ENCODE assay signal across 9 mouse cellular contexts in genomic region chr9:42388490-42388889, GRCm38 (mm10). TPM values are rescaled to one million over a fixed set of nuclear protein-coding genes. Genes with fewer than 3 reads are reported as not detected.
DNase-seq lines count a peak whose midpoint lies in the region; ATAC-seq and TF ChIP-seq lines count a peak whose summit lies in the region.
"Had no signal": no experiment of that assay in that cellular context is flagged by ENCODE, and none has a peak within 500 bp of the region (broad histone marks: within the 10 kb centered on the region; RNA-seq: fewer than 3 reads in every experiment).

No protein-coding gene starts in this region.

- no peaks in the 10 kb centered on the region for H3K9me3 ChIP-seq in embryonic facial prominence, embryonic 11.5 days (replicated peaks; ENCODE audit: control insufficient read depth, low read length)
- H3K9me3 ChIP-seq in embryonic facial prominence, embryonic 10.5 days = no peaks in the 10 kb centered on the region
- H3K9me3 ChIP-seq in kidney, postnatal 0 days (replicated peaks; ENCODE audit: low read length) = no peaks in the 10 kb centered on the region
- H3K9me3 ChIP-seq: midbrain, embryonic 15.5 days had no signal

- H3K27me3 ChIP-seq in embryonic facial prominence, embryonic 11.5 days (ENCODE audit: control insufficient read depth, insufficient read depth, low read length) = no peaks in the 10 kb centered on the region
- H3K27me3 ChIP-seq in embryonic facial prominence, embryonic 10.5 days (replicated peaks; ENCODE audit: low read depth, poor library complexity, severe bottlenecking) = no peaks in the 10 kb centered on the region
- H3K27me3 ChIP-seq in kidney, postnatal 0 days (ENCODE audit: insufficient read depth, low read length) = no peaks in the 10 kb centered on the region; the same call in 1 of the 2 replicates
- H3K27me3 ChIP-seq in thymus, adult 2 months (ENCODE audit: control insufficient read depth, insufficient read depth, low read length) = no peaks in the 10 kb centered on the region
- H3K27me3 ChIP-seq: midbrain, embryonic 15.5 days had no signal

- no peak for TF ChIP-seq POLR2A in thymus, adult 2 months (IDR thresholded peaks at IDR 0.05; ENCODE audit: control insufficient read depth, extremely low read depth, insufficient read depth, low read length, poor library complexity)

- no peak overlapping the region for H3K4me2 ChIP-seq in embryonic facial prominence, embryonic 11.5 days (ENCODE audit: low read depth, low read length)
- no peak overlapping the region for H3K4me2 ChIP-seq in kidney, postnatal 0 days (ENCODE audit: low read length)
- H3K4me2 ChIP-seq: midbrain, embryonic 15.5 days had no signal

- no peaks in the 10 kb centered on the region for H3K36me3 ChIP-seq in embryonic facial prominence, embryonic 11.5 days (replicated peaks; ENCODE audit: control insufficient read depth, insufficient read depth, low read depth, low read length)
- no peaks in the 10 kb centered on the region for H3K36me3 ChIP-seq in embryonic facial prominence, embryonic 10.5 days (replicated peaks)
- no peaks in the 10 kb centered on the region for H3K36me3 ChIP-seq in kidney, postnatal 0 days (ENCODE audit: insufficient read depth, low read length)
- H3K36me3 ChIP-seq in thymus, adult 2 months (ENCODE audit: control insufficient read depth, insufficient read depth, low read length) = no peaks in the 10 kb centered on the region
- H3K36me3 ChIP-seq: midbrain, embryonic 15.5 days had no signal

- no peak overlapping the region for H3K27ac ChIP-seq in embryonic facial prominence, embryonic 11.5 days (replicated peaks; ENCODE audit: low read depth, low read length)
- H3K27ac ChIP-seq in embryonic facial prominence, embryonic 10.5 days (replicated peaks) = no peak overlapping the region
- no peak overlapping the region for H3K27ac ChIP-seq in kidney, postnatal 0 days
- no peak overlapping the region for H3K27ac ChIP-seq in thymus, adult 2 months (ENCODE audit: control insufficient read depth, insufficient read depth, low read length)
- H3K27ac ChIP-seq: midbrain, embryonic 15.5 days had no signal

- TF ChIP-seq CTCF in kidney, postnatal 0 days (IDR thresholded peaks at IDR 0.05; ENCODE audit: low read depth) = peak; percentile 47; the same call in 1 of the 2 replicates
- TF ChIP-seq CTCF in thymus, adult 2 months (IDR thresholded peaks at IDR 0.05; ENCODE audit: borderline replicate concordance, control insufficient read depth, extremely low read depth, insufficient read depth, low read length, poor library complexity) = no peak

- no peak for ATAC-seq in embryonic facial prominence, embryonic 11.5 days (replicated peaks; ENCODE audit: insufficient number of reproducible peaks, low FRiP score, low TSS enrichment, low read depth)
- no peak for ATAC-seq in kidney, postnatal 0 days (replicated peaks; ENCODE audit: low FRiP score, low read depth)
- ATAC-seq: midbrain, embryonic 15.5 days had no signal

- H3K9ac ChIP-seq in embryonic facial prominence, embryonic 11.5 days (replicated peaks; ENCODE audit: low read length) = no peak overlapping the region
- H3K9ac ChIP-seq in kidney, postnatal 0 days (ENCODE audit: low read depth, low read length) = no peak overlapping the region
- H3K9ac ChIP-seq: midbrain, embryonic 15.5 days had no signal

- no peaks in the 10 kb centered on the region for H3K4me1 ChIP-seq in embryonic facial prominence, embryonic 11.5 days (ENCODE audit: control insufficient read depth, insufficient read depth, low read length)
- H3K4me1 ChIP-seq in embryonic facial prominence, embryonic 10.5 days = peaks cover 16% of the 10 kb centered on the region
- H3K4me1 ChIP-seq in kidney, postnatal 0 days (replicated peaks; ENCODE audit: insufficient read depth, low read length) = 0 out of 2 replicates have a peak, but pooled peaks cover 3% of the 10 kb centered on the region
- H3K4me1 ChIP-seq in thymus, adult 2 months (replicated peaks; ENCODE audit: control insufficient read depth, insufficient read depth, low read length) = no peaks in the 10 kb centered on the region

- WGBS in embryonic facial prominence, embryonic 11.5 days = 46% methylated on average over 4 of the region's 4 CpGs
- 51% methylated on average over 4 of the region's 4 CpGs for WGBS in embryonic facial prominence, embryonic 10.5 days
- 61% methylated on average over 4 of the region's 4 CpGs for WGBS in kidney, postnatal 0 days
- WGBS in thymus, adult 2 months = 43% methylated on average over 4 of the region's 4 CpGs

- peak; percentile 43 for DNase-seq in embryonic facial prominence, embryonic 11.5 days (ENCODE audit: low spot score)
- DNase-seq in embryonic facial prominence, embryonic 10.5 days (ENCODE audit: low spot score) = no peak
- DNase-seq in kidney, postnatal 0 days (ENCODE audit: low spot score) = peak; percentile 41
- DNase-seq in kidney, postnatal 25 days = no peak
- peak; percentile 23 for DNase-seq in thymus, adult 2 months
- no peak for DNase-seq in thymus, adult 18-20 months
- no peak for DNase-seq in urinary bladder, postnatal 4 days (ENCODE audit: low spot score in 2 of 2)
- DNase-seq in adrenal gland, postnatal 14 days = no peak

- H3K4me3 ChIP-seq in embryonic facial prominence, embryonic 11.5 days (ENCODE audit: low read depth, low read length) = no peak overlapping the region
- H3K4me3 ChIP-seq in embryonic facial prominence, embryonic 10.5 days = no peak overlapping the region
- no peak overlapping the region for H3K4me3 ChIP-seq in kidney, postnatal 0 days (replicated peaks; ENCODE audit: low read depth, low read length)
- H3K4me3 ChIP-seq in thymus, adult 2 months (ENCODE audit: control insufficient read depth, insufficient read depth, low read length) = no peak overlapping the region
- H3K4me3 ChIP-seq: midbrain, embryonic 15.5 days had no signal

RNA-seq across cellular contexts. Expression of gene Tecta, which starts 11.2 kb away (rescaled TPM):
- polyA plus RNA-seq in embryonic facial prominence, embryonic 11.5 days (2014; fragmentation: Nextera tagmentation; extraction: Ambion mirVana) = 0.14 and 0.45 TPM in 2 replicates
- polyA plus RNA-seq in embryonic facial prominence, embryonic 10.5 days (2016; fragmentation: Nextera tagmentation; extraction: Ambion mirVana) = 0.10 and 0.11 TPM in 2 replicates
- 0.11 and 0.15 TPM in 2 replicates for polyA plus RNA-seq in kidney, postnatal 0 days (2015; fragmentation: Nextera tagmentation; extraction: Ambion mirVana)
- polyA plus RNA-seq in thymus, adult 2 months (2012; rRNA removed) = 0.24 and 0.35 TPM in 2 replicates
- total RNA-seq in adrenal gland, postnatal 14 days (2021) = 0.11 and 0.22 TPM in 2 replicates

Comparison
In these comparisons a context has a peak if more than half of its experiments do, and no peak if none do; other contexts are left out.
1. DNase-seq: peak in embryonic facial prominence, embryonic 11.5 days (single experiment), kidney, postnatal 0 days (single experiment) and thymus, adult 2 months (single experiment); none in embryonic facial prominence, embryonic 10.5 days (single experiment), kidney, postnatal 25 days (0 of 2), thymus, adult 18-20 months (0 of 2), urinary bladder, postnatal 4 days (0 of 2) and adrenal gland, postnatal 14 days (single experiment).